Mouse (Mus musculus) kidney, adult 8-10 months (tissue): ENCODE data around the gene Incenp.
A peak's percentile ranks its signal among the peaks of the same experiment; 100 is the strongest.
"Not testable (repeated sequence)": the region's sequence is repeated elsewhere in the genome, so short reads cannot be mapped to it uniquely, and the experiment has no call there.

Experiments
- DNase-seq, 2 experiments: peaks; one replicate each; pipeline ENCODE4 v3.0.0; 2022

Incenp gene

DNA sequence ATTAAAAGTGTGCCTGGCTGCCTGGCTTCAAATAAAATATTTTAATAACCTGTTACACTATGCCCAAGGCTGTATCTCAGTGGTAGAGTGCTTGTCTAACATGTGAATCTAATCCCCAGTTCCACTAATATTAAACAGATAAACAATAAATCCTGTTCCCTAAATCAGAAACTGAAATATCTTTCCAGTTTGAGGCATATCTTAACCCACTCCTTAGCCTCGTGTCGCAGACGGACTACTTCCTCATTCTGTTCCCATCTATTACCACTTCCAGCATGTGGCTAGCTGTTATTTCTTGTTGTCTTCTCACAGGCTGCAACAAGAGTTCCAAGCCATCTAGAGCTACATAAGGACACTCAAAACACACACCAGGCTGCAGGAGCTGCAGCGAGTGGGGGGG is 18.4 kb upstream of the Incenp start:
- DNase-seq: no peak

DNA sequence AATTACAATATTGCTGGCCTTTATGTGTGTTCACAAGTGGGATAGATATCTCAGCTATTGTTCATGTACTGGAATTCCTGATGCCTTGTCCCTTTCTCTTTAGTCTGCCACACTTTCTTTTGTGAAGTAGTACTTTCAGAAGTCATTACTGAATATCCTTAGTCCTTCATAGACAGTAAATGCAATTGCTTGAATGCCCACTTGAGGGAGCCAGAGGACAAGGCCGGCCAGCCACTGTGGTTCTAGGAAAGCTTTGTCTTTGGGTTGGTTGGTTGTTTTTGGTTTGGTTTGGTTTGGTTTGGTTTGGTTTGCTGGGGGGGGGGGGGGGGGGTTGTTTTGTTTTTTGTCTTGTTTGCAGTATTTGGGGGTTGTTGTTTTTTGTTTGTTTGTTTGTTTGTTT is 16.6 kb upstream of the Incenp start:
- peak; percentile 64 to 83 for DNase-seq

DNA sequence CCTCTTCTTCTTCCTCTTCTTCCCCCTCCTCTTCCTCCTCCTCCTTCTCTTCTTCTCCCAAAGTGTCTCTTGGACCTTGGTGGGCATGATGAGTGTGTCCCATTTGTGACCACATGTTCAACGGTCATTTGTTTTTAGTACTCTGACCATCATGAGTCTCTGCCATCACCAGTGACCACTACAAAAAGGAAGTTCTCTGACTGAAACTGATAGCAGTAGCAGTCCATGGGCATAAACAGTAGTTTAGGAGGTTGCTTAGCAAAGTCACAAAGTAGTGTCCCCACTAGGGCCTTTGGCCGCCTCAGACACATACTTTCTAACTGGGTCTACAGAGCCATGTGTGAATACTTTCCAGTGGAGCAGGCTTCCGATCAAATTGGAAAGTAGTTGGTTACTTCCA is 15.0 kb upstream of the Incenp start:
- DNase-seq: no peak

DNA sequence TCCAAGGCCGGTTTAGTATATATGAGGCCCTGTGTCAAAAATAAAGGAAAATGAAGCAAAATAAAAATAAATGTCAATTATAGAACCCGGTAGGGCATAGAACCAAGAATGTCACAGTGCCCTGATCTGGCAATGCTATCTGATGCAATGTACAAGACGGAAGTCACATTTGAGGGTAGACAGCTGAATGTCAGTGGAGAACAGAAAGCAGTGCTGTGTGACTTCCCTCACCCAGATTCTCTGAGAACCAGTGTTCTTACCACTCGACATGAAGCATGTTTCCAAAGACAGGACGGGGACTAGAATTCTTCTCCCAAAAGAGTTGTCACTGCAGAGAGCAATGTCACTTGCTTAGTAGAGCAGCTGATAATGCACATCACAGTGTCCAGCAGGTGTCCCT is 14.4 kb upstream of the Incenp start:
- no peak for DNase-seq

DNA sequence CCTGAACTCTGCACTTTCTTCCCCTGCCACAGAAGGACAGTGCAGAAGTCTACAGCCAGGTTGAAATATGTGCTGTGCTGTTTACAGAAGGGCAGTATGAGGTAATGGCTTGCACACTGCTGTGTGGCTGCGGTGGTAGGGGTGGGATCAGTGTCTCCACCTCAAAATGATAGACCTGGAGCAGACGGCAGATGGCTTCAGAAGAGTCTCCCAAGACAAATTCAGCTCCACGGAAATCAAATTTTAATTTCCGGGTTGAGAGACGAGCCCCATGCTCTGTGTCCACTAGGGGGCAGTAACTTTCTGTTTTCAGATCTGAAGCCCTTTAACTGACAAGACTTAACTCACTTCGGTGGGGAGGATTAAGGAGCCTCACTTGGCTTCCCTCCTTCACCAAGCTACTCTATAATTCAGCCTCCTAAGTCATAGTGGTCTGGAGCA is 12.0 kb upstream of the Incenp start:
- peak; percentile 40 to 55 for DNase-seq

DNA sequence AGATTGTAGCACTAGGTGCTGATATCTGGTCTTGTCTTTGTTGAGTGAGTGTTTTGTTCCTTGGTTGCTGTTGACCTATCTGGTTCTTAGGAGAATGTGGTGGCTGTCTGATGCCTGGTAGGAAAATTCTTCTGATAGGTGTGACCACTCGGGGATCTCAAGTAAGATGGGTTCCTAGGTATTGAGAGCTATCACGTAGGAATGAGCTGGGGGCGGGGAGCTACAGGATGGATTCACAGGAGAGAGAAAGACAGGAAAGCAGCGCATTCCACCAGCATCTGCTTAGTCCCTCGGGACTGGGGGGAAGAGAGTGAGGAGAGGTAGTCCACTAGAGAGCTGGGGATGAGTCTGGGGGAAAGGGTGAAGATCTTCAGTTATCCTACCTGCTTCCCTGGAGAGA is 10.0 kb upstream of the Incenp start:
- no peak for DNase-seq

DNA sequence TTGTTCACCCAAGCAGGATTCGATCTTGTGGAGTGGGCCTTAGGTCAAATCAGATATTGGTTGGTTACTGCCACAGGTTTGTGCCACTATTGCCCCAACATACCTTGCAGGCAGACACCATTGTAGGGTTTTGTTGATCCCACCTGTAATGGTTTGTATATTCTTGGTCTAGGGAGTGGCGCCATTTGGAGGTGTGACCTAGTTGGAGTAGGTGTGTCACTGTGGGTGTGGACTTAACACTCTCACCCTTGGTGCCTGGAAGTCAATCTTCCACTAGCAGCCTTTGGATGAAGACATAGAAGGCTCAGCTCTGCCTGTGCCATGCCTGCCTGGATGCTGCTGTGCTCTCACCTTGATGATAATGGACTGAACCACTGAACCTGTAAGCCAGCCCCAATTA is 1.3 kb upstream of the Incenp start:
- DNase-seq: not testable (repeated sequence)

DNA sequence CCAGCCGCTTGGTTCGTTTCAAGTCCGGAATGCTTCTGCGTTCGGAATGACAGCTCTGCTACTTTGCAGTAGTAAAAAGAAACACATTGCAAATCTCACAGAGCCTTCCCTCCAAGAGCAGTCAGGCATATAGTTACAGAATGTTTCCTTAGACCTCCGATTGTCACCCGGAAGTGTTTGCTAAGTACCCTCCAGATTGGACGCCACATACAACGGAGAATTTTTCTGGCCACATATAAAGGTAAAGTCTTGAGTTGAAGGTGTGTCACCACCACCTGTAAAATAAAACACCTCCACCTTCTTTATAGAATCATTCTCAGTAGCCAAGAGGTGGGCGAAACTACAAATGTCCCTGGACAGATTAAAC is 412 bp upstream of the Incenp start:
- no peak for DNase-seq

DNA sequence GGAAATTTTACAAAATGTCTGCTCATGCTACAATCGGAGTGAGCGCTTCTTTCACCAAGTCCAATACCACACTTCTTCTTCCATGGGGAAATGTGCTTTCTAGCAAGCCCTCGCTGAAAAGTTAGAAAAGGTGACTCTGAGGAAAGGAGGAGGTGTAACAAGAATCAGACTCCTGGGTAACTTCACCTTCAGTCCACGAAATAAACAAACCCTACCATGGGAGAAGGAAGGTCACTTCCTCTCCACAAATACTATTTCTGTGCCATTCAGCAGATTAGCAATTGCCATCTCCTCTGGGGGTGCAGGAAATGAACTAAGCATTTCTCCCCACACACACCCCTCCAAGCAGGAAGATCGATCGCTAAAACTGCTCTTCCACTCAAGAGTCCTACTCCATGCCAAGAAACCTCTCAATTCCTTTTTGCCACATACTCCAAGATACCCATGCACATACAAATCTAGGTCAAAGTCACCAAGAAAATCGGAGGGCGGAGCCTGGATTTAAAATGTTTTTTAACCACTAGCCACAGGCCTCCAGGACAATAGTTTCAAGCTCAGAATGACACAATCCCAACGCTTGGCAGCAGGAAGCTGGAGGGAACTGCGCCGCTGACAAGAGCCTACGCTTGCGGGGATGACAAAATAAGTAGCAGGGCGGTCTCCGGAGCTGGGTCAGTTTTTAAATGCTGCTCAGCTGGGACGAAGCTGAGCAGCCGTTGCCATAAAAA is 848 bp downstream of the Incenp start:
- peak in 1 of 2 experiments; percentile 17 for DNase-seq

DNA sequence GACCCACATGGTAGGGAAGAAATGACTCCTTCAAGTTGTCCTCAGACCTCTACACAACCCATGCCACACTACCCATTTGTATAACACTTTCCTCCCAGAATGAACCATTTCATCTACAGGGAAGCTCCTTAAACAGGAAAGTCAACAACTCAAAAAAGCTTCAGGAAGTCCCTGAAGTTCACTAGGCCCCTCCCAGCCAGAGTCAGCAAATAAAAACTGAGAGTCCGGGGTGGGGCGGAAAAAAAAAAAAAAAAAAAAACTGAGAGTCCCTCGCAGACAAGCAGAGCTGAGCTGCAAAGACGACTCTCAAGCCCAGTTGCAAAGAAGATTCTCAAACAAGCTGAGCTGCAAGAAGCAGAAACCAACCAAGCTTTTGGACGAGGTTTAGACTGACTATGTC is 3.3 kb downstream of the Incenp start:
- DNase-seq: no peak

DNA sequence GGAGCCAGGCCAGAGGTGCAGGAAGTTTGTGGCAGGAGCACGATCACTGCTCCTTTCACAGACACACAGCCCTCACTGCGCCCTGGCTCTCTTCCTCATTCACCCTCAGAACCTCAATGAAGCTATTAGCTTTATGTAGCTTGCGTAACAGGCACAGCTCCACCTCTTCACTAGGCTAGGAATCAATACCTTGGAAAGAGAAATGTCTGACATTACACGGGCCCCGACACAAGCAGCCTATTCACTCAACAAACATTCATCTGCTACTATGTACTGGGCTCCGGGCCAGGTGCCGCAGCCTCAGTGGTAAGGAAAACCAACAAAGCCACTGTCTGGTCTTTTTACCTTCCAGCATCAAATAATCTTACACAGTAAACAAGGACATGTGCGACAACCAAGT is 12.6 kb downstream of the Incenp start:
- DNase-seq: no peak

DNA sequence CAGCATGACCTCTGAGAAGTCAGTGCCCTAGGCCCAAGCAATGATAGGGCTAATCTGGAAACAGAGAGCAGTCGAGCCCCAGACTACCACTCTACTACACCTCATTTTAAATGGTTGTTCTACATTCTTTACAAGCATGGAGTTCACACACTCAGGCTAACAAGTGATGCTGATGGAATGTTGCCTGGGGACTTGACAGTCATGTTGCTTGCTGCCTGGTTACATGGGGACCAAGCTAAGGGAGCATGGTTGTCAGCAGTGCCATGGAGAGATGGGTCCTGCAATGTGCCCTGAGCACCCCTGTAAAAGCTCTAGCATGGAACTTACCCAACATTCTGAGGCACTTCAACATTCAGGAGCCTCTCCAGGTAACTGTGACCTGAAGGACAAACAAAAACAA is 13.0 kb downstream of the Incenp start:
- no peak for DNase-seq

DNA sequence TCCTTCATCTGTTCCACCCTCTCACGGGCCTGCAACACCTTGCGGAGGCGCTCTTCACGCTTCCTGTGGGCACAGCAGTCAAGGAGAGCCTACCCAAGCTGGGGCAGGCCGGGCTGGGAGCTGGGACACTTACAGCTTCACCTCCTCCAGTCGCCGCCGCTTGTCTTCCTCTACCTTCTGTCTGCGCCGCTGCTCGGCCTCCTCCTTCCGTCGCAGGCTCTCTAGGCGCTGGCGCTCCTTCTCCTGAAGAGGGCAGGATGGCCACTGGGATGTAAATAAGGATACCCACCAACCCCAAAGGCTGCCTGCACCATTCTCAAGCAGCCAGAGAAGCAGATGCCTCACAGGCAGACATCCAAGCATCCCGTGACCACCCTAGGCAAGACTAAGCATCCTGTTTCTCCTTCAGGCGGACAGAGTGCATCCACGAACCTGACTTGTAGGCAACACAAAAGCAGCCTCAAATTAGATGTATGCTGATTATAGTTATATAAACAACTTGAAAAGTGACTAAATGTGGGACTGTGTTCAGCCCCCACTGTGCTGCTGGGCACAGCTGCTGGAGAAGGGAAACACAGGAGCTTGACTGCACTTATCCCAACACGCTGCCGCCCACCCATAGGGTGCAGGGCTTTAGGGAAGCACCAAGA is 21.0 kb downstream of the Incenp start:
- DNase-seq: no peak

DNA sequence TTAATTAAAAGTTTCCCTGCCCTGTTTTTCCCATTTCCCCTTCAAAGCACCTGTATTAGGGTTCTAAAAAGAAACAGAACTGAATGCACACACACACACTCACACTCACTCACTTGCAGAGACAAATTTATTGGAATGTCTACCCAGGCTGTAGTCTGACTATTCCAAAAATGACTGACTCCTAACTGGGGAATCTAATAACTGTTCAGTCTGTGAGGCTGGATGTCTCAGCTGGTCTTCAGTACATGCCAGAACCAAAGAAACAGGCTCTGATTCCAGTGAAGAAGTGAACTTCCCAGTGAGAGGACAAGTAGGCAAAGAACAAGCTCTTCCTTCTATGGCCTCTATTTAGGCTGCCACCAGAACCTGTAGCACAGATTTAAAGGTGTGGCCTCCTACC is 33.9 kb downstream of the Incenp start:
- DNase-seq: no peak

DNA sequence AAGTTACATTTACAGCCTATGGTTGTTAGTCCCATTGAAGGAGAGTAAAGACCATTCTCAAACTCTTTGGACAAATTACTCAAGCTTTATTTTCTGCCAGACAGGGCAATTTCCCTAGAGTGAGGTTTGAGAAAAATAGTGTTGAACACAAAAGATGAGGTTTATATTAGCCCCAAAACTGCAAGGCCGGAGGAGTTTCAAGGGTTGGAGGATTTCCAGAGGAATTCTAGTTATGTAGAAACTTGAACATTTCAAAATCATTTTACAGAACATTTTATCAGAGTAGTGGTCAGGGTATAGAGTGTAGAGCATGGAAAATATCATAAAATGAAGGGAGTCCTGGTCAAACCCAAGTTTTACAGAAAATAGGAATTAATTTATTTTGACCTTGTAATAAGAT is 34.5 kb downstream of the Incenp start:
- no peak for DNase-seq

DNA sequence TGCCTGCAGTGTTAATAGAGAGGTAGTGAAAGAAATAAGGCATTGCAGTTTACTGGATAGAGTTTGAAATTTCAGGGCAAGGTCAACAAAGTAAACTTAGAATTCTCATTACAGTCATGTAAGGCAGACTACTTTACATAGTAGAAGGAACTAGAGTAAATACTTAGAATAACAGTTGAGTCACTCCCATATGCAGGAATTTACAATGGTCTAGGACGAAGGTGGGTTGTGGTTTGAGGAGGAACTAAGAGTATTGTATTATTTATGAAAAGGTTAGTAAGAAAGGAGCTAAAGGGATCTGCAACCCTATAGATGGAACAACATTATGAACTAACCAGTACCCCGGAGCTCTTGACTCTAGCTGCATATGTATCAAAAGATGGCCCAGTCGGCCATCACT is 38.5 kb downstream of the Incenp start:
- DNase-seq: not testable (repeated sequence)

DNA sequence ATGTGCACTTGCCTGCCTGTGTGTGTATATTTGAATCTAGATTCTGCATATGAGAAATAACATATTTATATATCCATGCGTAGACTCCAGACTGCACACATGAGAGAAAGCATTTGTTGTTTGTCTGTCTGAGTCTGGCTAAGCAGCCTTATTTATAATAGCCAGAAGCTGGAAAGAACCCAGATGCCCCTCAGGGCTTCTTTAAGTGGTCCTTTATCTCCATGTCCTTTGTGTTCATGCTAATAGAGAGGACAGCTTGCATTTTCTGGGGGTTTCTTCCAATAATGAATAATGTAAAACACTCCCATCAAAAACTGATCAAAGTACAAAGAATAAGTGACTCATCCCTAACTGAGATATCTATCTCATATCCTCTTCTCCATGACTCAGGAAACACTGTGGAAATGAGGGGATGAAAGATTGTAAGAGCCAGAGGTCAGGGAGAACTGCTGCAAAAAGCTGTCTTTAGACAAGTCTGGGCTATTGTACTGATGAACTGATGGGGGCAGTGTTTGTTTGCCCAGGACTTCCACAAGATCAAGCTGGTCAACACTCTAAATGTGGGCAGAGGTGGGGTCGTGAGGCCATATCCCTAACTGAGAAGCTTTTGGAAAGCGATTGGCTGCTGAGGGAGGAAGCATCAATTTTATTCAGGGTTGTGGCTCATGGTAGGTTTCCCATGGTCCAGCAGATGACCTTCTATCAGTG is 49.8 kb downstream of the Incenp start:
- not testable (repeated sequence) for DNase-seq

DNA sequence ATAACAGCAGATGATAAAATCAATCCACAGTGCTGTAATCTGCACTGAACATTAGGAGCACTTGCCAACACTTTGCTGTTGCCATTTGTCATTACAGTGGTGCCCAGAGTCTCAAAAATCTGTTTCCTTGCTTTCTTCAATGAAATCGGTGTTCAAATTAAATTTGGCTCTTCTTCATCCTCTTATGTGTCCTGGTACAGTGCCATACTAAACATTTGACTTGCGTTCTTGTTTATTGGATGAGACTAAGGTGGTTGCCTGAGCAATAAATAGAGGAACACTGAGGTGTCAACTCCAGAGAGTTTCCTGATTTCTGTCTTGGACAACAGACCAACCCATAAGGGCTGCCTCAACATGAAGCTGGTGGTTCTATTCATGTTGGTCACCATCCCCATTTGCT is 52.1 kb downstream of the Incenp start, which contains the start of gene Scgb2a2:
Gene Scgb2a2, plus strand, starts transcription at position 301 of the 400 bp plus-strand sequence.
- DNase-seq: no peak

DNA sequence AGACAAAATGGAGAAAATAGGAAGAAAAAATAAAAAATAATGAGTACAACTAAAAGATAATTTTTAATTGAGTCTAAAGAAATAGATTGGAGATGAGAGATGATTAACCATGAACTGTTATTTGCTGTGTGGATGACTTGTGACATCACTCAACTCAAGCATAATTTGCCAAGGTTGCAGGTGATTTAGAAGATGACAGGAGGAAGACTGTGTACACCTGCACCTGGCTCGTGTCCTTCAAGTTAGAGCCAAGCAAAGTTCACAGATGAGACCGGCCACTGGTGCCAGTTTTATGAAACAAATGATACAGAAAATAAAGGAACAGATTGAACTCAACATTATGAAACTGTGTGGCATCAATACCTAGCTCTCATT is 62.0 kb downstream of the Incenp start:
- DNase-seq: no peak

DNA sequence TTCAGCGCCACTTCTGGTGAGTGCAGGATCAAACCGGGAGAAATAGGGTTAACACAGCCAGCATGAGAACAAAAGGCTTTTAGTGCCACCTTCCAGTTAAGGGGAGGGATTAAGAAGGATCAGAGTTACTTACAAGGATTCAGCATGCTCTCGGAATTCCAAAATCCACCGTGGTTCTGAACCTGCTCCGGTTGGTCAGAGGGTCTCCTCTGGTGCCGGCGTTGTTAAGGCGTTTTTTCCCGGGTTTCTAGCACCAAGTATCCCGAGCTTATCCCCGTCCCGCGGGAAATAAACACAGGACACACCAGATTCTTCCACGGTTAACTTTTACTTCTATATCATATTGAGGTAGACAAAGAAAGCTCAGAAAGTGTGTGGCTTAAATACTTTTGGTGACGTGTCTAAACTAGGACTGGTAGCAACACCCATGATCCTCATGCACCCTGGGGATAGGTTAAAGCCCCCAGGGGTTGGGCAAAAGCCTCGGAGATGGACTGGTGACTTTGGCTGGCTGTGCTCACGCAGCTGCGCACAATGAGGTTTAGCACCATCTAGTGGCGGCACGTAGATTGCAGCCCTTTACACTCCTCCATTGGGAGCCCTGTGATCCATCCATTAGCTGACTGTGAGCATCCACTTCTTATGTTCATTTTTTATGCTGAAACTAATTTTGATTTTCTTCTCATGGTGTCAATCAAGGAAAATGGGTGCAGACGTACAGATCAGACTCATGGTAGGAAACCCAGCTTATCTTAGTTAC is 62.6 kb downstream of the Incenp start:
- peak; percentile 18 to 70 for DNase-seq
